Mouse (Mus musculus): ENCODE measurements around the gene Pigm. TPM values are rescaled to one million over a fixed set of nuclear protein-coding genes. Genes with fewer than 3 reads are reported as not detected.

The Pigm gene
- total RNA-seq (2021) = 10 to 100 TPM in 1 of 2 experiments, 1 to 10 TPM in 1; 9.2 to 11.2 TPM
- polyA plus RNA-seq (2012; rRNA removed) = 10.4 and 11.0 TPM in 2 replicates
- long read RNA-seq, full-length matches to known transcripts = 10 of 10 reads
- long read RNA-seq, partial matches to known transcripts = 0 of 10 reads
- long read RNA-seq, other reads (novel, unspliced or antisense) = 0 of 10 reads

GRCm38 (mm10) chr1:172376198-172376667 is at the start of gene Pigm:
Gene Pigm, plus strand, starts transcription at chr1:172376546.
- peak; percentile 98 for DNase-seq

- no peak for DNase-seq
Observed at GRCm38 (mm10) chr1:172326684-172327083, 49.7 kb upstream of the Pigm start.

GRCm38 (mm10) chr1:172327206-172328001 is 48.9 kb upstream of the Pigm start:
- no peak for DNase-seq

GRCm38 (mm10) chr1:172328041-172328440 is 48.3 kb upstream of the Pigm start:
- no peak for DNase-seq

- no peak for DNase-seq
Observed at GRCm38 (mm10) chr1:172328461-172328860, 47.9 kb upstream of the Pigm start.

GRCm38 (mm10) chr1:172329131-172329530 is 47.2 kb upstream of the Pigm start, which contains the start of gene Kcnj9:
Gene Kcnj9, minus strand, starts transcription at chr1:172329318.
- no peak for DNase-seq

- no peak for DNase-seq
Observed at GRCm38 (mm10) chr1:172329616-172330015, 46.7 kb upstream of the Pigm start.

- no peak for DNase-seq
Observed at GRCm38 (mm10) chr1:172331422-172331947, 44.9 kb upstream of the Pigm start.

- no peak for DNase-seq
Observed at GRCm38 (mm10) chr1:172332925-172333324, 43.4 kb upstream of the Pigm start.

DNA sequence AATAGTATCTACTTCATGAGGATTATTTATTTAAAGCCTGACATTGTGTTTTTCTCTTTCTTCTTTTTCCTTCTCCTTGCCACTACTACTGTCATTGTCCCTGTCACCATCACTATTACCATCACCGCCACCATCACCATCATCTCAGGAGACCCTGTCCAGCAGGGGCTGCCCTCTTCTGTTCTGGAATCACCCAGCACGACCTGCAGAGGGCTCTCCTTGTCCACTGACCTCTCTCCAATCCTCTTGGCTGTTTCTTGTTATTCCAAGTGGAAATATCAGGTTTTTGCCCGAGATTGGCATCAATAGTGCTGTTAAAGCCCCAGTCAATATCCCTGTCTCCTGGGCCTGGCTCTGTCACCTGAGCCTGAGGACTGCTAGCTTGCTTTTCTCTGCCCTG is 42.8 kb upstream of the Pigm start:
- no peak for DNase-seq

DNA sequence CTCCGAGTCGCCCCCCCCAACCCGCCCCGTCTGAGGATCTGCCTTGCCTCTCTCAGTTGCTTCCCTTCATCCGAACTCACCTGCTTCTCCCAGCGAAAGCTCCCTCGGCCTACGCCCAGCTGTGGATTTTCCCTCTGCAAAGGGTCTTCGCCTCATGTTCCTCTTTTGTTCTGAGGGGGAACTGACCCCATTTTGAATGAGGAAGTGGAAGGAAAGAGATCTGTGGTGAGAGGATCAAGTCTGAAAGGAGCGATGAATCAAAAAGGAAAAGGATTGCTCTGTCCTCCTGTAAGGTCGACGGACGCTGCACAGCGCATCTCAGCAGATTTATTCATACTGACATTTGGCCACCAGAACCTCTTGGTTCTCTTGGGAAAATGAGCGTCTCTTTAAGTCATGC is 40.5 kb upstream of the Pigm start:
- DNase-seq = no peak

DNA sequence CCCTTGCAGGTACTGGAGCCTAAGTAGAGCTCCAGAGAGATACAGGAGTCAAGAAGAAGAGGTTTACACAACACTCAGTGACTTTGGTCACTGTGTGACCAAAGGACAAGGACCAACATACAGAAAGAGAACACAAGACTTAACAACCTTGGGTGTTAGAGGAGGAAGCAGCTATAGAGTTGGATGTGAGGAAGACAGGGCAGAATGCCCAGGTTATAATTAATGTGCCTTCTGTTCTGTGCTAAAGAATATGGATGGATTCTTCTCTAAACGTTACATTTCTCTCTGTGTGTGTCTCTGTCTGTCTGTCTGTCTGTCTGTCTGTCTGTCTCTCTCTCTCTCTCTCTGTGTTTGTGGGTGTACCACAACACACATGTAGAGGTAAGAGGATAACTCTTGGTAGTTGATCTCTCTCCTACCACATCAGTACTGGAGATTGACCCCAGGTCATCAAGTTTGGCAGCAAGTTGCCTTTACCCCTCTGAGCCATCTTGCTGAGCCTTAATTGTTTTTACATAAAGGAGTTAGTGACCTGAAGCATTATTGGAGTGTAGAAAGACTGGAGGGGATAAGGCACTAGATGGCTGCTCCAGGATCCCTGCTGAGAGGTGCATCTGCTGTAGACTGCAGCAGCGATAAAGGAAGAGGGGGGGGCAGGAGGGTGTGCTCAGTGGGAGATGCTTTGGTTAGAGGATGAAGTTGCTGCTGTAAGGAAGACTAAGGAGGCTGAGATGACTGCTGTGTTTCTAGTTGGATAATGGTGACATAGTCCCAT is 38.7 kb upstream of the Pigm start:
- DNase-seq = no peak

DNA sequence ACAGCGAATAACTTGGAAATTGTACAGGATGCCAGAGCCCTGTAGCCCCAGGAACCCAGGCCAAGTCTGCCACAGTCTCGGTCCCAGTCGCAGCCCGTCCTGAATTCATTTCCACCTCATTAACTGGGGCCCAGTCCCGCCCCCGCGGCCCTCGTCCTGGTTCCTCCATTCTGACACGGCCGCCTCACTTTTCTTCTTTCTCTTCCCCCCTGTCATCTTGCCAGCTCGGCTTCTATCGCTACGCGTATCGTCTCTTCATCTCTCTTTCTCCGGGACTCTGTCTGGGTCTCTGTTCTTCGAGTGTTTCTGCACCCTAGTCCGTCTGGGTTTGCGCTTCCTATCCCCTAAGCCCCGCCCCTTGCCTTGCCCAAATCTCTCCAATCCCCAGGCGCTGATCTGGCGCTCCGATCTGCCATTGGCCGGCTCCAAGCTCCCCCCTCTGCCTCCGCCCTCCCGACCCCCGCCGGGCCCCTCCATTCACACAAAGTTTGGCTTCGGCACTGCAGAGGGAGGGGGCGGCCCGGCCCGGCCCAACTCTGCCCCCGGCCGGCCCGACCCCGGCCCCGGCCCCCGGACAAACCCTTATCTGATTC is 35.5 kb upstream of the Pigm start, which contains the start of gene Kcnj10:
TSS of gene Kcnj10 (plus strand) at position 482 of the 593 bp plus-strand sequence.
- DNase-seq = peak; percentile 88

- no peak for DNase-seq
Observed at GRCm38 (mm10) chr1:172341386-172341785, 35.0 kb upstream of the Pigm start.

DNA sequence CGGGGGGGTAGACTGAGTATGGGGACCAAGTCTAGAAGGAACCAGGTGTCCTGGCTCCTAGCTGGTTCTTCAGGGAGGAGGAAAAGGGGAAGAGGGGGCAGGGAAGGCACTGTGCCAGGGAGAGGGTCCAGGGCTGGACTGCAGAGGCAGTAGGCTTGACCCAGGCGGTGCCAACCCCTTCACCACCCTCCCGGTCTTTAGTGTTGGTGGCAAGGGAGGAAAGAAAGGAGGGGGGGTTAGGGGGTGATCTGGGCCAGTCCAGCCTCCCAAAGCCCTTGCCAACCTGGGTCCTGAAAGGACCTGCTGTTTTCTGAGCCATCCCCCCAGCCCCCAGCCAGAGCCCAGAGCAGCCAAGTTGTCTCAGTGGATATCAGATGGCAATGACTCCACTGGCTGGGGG is 33.6 kb upstream of the Pigm start:
- DNase-seq = no peak

DNA sequence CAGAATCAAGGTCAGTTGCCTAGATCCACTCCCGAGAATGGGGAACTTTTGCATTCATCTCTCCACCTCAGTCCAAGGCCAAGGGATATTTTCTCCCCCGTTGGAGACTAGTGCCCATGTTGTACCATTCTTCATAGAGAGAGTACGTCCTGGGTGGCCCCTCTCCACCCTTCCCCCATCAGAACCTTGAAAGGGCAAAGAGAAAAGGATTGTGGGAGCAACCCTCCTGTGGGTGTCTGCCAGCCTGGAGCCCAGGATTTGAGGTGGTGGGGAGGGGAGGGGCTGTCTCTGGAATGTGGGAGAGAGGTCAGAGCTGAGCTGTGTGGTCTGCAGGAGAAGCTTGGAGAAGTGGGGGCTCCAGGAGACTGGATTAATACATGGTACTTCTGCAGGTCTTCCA is 32.4 kb upstream of the Pigm start:
- no peak for DNase-seq

DNA sequence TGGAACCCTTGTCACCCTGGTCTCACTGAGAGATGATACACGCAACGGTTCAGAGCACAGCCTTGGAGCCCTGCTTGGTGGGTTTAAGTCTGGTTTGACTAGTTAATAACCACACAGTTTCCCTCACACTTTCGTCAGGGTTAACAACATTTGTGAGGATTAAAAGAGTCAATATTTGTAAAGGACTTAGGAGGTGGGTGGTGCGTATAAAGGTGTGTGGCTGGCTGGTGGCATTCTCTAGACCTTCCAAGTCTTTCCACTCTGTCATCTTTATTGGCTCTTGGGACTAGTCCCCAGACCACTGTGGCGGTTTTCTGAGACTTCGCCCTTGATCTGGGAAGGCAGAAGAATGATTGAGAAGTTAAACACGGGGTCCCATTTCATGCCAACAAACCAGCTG is 31.5 kb upstream of the Pigm start:
- no peak for DNase-seq

DNA sequence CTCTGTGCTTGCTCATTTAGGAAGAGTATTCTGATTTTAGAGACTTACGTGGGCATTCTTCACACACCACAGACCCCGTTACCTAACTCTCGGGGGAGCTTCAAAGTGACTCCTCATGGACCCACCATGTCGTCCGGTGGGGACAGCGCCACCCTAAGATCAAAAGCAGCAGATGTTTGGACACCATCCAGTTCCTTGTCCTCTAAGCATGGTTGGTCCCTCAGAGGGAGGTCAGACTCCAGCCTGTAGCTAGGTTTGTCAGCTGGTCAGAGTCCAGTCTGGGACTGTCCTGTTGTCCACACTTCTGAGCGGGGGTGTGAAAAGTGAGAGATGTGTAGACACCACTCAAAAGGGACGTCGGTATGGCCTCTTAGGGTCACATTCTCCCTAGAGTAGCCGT is 29.6 kb upstream of the Pigm start:
- no peak for DNase-seq

GRCm38 (mm10) chr1:172347382-172347781 is 29.0 kb upstream of the Pigm start:
- DNase-seq = no peak

DNA sequence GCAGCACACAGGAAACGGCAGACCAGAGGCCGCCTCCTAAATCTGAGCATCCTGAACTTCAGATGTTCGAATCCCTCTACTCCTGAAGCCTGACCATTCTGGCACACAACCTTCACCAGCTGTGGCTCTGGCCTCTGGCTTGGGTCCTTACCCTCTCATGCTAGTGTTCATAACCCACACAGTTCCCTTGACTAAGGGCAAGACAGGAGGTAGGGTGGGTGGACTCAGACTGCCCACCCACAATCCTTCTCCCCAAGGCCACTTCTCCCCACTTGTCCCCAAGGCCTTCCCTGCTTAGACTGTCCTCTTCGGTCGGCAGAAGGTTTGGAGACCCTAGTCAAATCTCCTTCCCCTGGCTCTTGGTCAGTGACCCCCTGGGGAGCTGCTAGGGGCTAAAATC is 26.8 kb upstream of the Pigm start:
- no peak for DNase-seq

GRCm38 (mm10) chr1:172349916-172350812 is 26.2 kb upstream of the Pigm start:
- DNase-seq = no peak
